Mouse (Mus musculus): Measurements from ENCODE around the gene Sycp3.
A peak's percentile ranks its signal among the peaks of the same experiment; 100 is the strongest.
"Not testable (repeated sequence)": the region's sequence is repeated elsewhere in the genome, so short reads cannot be mapped to it uniquely, and the experiment has no call there.

Sycp3 gene

GRCm38 (mm10) chr10:88459502-88459992 is at the start of gene Sycp3:
Sycp3 (plus strand) TSS chr10:88459569.
- no peak for DNase-seq (ENCODE audit: low spot score in 2 of 2)

- no peak for DNase-seq (ENCODE audit: low spot score in 2 of 2)
Observed at GRCm38 (mm10) chr10:88409751-88410150, 49.6 kb upstream of the Sycp3 start.

GRCm38 (mm10) chr10:88412290-88412995 is 46.9 kb upstream of the Sycp3 start:
- no peak for DNase-seq (ENCODE audit: low spot score in 2 of 2)

GRCm38 (mm10) chr10:88417686-88418085 is 41.7 kb upstream of the Sycp3 start:
- no peak for DNase-seq (ENCODE audit: low spot score in 2 of 2)

- DNase-seq (ENCODE audit: low spot score in 2 of 2) = no peak
Observed at GRCm38 (mm10) chr10:88420141-88420541, 39.2 kb upstream of the Sycp3 start.

DNA sequence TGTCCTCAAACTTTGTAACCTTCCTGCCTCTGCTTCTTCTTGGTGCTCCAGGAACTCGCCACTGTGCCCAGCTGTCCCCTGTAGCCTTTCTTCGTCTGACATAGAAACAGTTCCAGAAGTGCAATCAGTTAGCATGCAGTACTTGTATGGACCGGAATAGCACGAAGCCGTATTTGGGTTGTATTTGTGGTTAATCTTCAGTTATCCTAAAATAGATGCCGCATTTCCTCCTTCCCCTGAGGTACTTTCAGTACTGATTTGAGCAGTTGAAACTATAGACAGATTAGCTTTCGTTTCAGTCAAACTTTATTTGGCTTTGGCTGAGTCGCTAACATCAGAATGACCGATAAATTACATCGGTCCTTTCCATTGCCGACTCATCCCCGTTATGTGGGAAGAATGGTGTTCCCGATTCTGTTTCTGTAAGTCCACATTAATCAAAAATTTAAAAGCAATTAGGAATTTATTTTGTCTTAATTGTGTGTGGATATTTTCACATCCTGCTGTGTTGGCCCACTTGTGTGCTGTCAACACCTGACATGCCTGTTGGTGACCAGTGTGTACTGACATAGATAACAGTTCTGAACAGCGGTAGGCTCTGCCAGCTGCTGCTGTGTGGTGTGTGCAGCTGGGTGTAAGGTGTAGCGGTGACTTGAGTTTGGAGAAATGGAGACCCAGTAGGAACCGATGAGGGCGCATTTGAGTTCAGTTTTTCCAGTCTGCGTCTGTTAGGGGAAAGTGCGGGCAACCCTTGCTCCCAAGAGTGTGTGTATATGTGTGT is 38.5 kb upstream of the Sycp3 start:
- DNase-seq (ENCODE audit: low spot score in 2 of 2) = no peak

- DNase-seq (ENCODE audit: low spot score in 2 of 2) = peak in 1 of 2 experiments; percentile 28
Observed at GRCm38 (mm10) chr10:88426158-88426816, 33.1 kb upstream of the Sycp3 start.

GRCm38 (mm10) chr10:88426896-88427295 is 32.5 kb upstream of the Sycp3 start:
- no peak for DNase-seq (ENCODE audit: low spot score in 2 of 2)

- no peak for DNase-seq (ENCODE audit: low spot score in 2 of 2)
Observed at GRCm38 (mm10) chr10:88427998-88428397, 31.4 kb upstream of the Sycp3 start.

DNA sequence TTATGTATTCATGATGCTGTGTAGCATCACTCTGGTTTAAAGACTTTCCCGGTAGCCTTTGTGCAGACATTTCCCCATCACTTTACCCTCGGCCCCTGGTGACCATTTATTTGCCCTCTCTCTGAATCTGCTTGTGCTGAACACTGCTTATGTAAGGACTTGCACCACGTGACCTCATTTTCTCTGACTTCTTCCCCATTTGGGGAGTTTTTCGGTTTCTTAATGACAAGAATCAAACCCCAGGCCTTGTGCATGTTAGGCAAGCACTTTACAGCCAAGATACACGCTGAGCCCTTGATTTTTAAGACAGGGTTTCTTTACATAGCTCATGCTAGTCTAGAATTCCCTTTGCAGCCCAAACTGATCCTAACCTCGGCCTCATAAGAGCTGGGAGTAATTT is 18.1 kb upstream of the Sycp3 start:
- DNase-seq (ENCODE audit: low spot score in 2 of 2) = no peak

DNA sequence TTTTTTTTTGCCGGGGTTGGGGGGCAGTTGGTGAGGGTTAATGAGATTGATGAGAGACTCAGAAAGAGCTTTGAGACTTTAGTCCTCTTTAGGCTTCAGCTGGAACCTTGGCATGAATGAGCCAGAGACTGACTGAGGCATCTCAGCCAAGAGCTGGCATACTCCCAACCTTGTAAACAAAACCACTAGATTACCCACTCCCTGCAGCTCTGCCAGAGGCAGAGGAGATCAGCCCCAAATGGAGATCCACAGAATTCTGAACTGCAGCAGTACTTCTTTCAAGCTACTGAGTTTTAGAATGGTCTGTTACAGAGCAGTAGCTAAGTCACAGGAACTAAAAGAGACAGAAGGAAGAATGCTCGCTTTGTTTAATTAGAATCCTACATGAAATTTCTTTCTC is 8.1 kb upstream of the Sycp3 start:
- DNase-seq (ENCODE audit: low spot score in 2 of 2) = no peak

- DNase-seq (ENCODE audit: low spot score in 2 of 2) = no peak
Observed at GRCm38 (mm10) chr10:88451990-88452389, 7.4 kb upstream of the Sycp3 start.

GRCm38 (mm10) chr10:88457816-88458215 is 1.6 kb upstream of the Sycp3 start:
- DNase-seq (ENCODE audit: low spot score in 2 of 2) = no peak

GRCm38 (mm10) chr10:88460122-88460820 is 902 bp downstream of the Sycp3 start:
- DNase-seq (ENCODE audit: low spot score in 2 of 2) = no peak

- DNase-seq (ENCODE audit: low spot score in 2 of 2) = not testable (repeated sequence)
Observed at GRCm38 (mm10) chr10:88482866-88483265, 23.5 kb downstream of the Sycp3 start.

- no peak for DNase-seq (ENCODE audit: low spot score in 2 of 2)
Observed at GRCm38 (mm10) chr10:88488629-88489028, 29.3 kb downstream of the Sycp3 start.

GRCm38 (mm10) chr10:88491632-88492031 is 32.3 kb downstream of the Sycp3 start:
- DNase-seq (ENCODE audit: low spot score in 2 of 2) = no peak

- DNase-seq (ENCODE audit: low spot score in 2 of 2) = no peak
Observed at GRCm38 (mm10) chr10:88492658-88493057, 33.3 kb downstream of the Sycp3 start.

GRCm38 (mm10) chr10:88494959-88495587 is 35.7 kb downstream of the Sycp3 start:
- no peak for DNase-seq (ENCODE audit: low spot score in 2 of 2)

DNA sequence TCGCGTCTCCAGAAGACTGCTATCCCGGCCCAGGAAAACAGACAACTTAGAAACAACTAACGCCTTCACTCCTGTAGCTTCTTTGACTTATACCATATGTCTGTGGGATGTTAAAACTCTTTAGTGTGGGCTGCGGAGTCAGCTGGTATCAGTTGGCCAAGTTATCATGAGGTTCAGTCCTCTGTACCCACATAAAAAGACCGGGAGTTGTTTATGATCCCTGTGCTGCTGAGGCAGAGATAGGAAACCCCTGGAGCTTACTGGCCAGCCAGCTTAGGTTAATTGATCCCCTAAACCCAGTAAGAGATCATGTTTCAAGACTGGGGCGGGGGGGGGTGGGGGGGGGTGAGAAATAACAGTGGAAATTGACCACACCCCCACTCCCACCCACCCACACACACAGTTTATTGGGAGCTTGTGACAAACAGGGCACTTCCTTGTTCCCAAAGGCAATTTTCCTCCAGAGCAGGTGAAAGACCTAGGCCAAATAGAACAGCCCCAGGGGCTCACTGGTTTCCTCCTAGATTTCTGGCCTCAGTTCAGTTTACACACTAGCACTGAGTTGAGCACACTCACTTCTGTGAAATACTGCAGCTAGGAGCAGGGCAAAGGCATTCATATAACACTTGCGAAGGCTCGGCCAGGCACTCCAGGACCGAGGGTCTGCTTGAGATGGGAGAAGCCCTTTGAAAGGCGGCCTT is 37.6 kb downstream of the Sycp3 start:
- no peak for DNase-seq (ENCODE audit: low spot score in 2 of 2)

DNA sequence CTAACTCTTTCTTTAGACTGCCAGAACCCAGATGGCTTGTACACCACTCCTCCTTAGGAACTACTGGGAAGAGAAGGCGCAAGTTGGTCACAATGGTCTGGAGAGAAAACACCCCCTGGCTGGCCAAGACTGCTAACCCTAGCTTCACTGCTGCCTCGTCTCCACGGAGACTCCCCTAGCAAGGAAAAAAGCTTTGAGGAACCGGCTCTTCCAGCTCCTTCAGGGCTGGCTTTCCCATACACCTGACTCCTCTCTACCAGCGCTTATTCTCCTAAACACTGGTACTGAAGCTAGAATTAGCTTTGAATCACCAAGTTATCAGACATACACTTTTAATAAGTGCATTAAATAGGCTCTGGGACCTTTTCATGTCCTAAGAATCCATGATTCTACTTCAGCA is 40.6 kb downstream of the Sycp3 start:
- peak in 1 of 2 experiments; percentile 38 for DNase-seq (ENCODE audit: low spot score in 2 of 2)
